Mouse (Mus musculus) liver, postnatal 0 days (tissue): ENCODE data around the gene Ptprr.

Source experiments
- CTCF ChIP-seq: sonication (generic); IDR thresholded peaks from 2 replicates; pipeline ENCODE4 v1.5.1; 2016; ENCODE audit warnings: antibody characterized with exemption, low read depth
- EP300 ChIP-seq: IDR thresholded peaks from 2 replicates; pipeline ENCODE4 v1.6.1; 2016; ENCODE audit warnings: antibody characterized with exemption, low read depth, mild to moderate bottlenecking

DNA sequence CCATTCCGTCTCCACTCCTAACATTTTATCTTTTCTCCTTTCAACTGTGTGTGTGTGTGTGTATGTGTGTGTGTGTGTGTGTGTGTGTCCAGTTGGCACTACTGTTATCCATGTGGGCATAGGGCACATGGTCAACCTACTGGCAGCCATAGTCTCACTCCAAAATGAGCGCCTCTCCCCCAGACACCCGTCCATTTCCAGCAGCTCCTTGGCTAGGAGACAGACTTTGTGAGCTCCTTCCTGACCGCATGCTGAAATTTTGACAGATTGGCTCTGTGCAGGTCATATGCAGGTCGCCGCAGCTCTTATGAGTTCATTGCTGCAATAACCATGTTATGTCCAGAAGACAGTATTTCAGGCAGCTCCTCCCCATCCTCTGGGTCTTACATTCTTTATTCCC lies 62.8 kb downstream of the Ptprr start:
- TF ChIP-seq CTCF: no peak
- TF ChIP-seq EP300: no peak
